Mouse (Mus musculus) CH12.LX (cell line): ENCODE measurements around the gene Immp2l.
A peak's percentile ranks its signal among the peaks of the same experiment; 100 is the strongest.

Source experiments
- CHD2 ChIP-seq: IDR thresholded peaks from 2 replicates; pipeline ENCODE4 v1.6.1; 2011; ENCODE audit warnings: low read length, improper control_type of control experiment
- CTCF ChIP-seq, 2 experiments: IDR thresholded peaks in 1 of 2; conservative IDR thresholded peaks in 1 of 2; 2 replicates each; pipeline ENCODE4 v1.5.1; 2011 to 2012; ENCODE audit warnings: low read depth in 2 of 2, low read length in 2 of 2, improper control_type of control experiment in 1 of 2, inconsistent platforms in 1 of 2, mild to moderate bottlenecking in 1 of 2, moderate library complexity in 1 of 2
- EP300 ChIP-seq: IDR thresholded peaks from 2 replicates; pipeline ENCODE4 v1.6.1; 2011; ENCODE audit warnings: low read length, improper control_type of control experiment
- MAZ ChIP-seq: IDR thresholded peaks from 2 replicates; pipeline ENCODE4 v1.6.1; 2012; ENCODE audit warnings: low read depth, mild to moderate bottlenecking, inconsistent platforms, low read length, improper control_type of control experiment, moderate library complexity
- MEF2A ChIP-seq: IDR thresholded peaks from 2 replicates; pipeline ENCODE4 v1.6.1; 2014; ENCODE audit warnings: low read depth, mild to moderate bottlenecking, inconsistent platforms, low read length, improper control_type of control experiment, borderline replicate concordance
- MXI1 ChIP-seq: IDR thresholded peaks from 2 replicates; pipeline ENCODE4 v1.6.1; 2011; ENCODE audit warnings: mild to moderate bottlenecking, low read depth, low read length, improper control_type of control experiment
- POLR2A ChIP-seq: IDR thresholded peaks from 2 replicates; pipeline ENCODE4 v1.6.1; 2011; ENCODE audit warnings: low read depth, mild to moderate bottlenecking, improper control_type of control experiment, low read length
- POLR2AphosphoS2 ChIP-seq: IDR thresholded peaks from 2 replicates; pipeline ENCODE4 v1.6.1; 2011; ENCODE audit warnings: low read depth, low read length, improper control_type of control experiment
- TBP ChIP-seq: conservative IDR thresholded peaks from 2 replicates; pipeline ENCODE4 v1.6.1; 2011; ENCODE audit warnings: low read depth, low read length, improper control_type of control experiment
- ZC3H11A ChIP-seq: IDR thresholded peaks from 2 replicates; pipeline ENCODE4 v1.6.1; 2012; ENCODE audit warnings: low read depth, mild to moderate bottlenecking, inconsistent platforms, low read length, improper control_type of control experiment
- ZNF384 ChIP-seq: IDR thresholded peaks from 2 replicates; pipeline ENCODE4 v1.6.1; 2012; ENCODE audit warnings: low read depth, low read length, improper control_type of control experiment, inconsistent platforms

- TF ChIP-seq CTCF (conservative IDR thresholded peaks at IDR 0.05 in 1 of 2, IDR thresholded peaks at IDR 0.05 in 1 of 2; ENCODE audit: low read depth in 2 of 2, low read length in 2 of 2): no peak
- TF ChIP-seq ZNF384: no peak
- TF ChIP-seq MEF2A: no peak
- TF ChIP-seq EP300: no peak
- TF ChIP-seq ZC3H11A: no peak
- no peak for TF ChIP-seq MXI1
- peak; percentile 66; the same call in 1 of the 2 replicates for TF ChIP-seq CHD2
- no peak for TF ChIP-seq TBP
- no peak for TF ChIP-seq POLR2A
- TF ChIP-seq MAZ: no peak
- TF ChIP-seq POLR2AphosphoS2: no peak
Observed at GRCm38 (mm10) chr12:40984735-40985134, 39.2 kb upstream of the Immp2l start.
